Mouse (Mus musculus) B cell, adult (primary cell): ENCODE data around the gene Fndc8. TPM values are rescaled to one million over a fixed set of nuclear protein-coding genes. Genes with fewer than 3 reads are reported as not detected.

Experiments used
- total RNA-seq: library from RNA; stranded (reverse); gene quantifications from 4 replicates; pipeline ENCODE4 v1.2.4, GENCODE M21; 2023; ENCODE audit not compliant: inconsistent age

The Fndc8 gene
- total RNA-seq, result not detected in 4 replicates

DNA sequence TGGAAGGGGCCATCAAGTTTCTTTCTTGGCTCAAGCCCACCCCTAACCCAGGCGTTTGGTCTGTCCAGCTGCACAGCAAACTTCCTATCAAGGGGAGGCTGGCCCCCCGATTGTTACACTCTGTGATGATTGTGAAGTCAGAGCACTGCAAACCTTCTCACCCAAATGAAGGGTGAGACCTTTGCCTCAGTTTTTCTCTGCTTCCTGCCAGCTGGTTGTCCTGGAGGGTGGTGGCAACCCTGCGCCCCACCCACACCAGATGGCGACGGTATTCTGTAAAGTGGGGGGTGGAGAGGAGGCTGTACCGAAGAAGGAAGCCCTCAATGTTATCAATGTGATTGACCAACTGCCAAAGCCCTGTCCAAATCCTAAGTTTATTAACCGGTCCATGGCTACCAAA, at the start of gene Fndc8:
Gene Fndc8, plus strand, starts transcription at position 189 of the 400 bp plus-strand sequence.

DNA sequence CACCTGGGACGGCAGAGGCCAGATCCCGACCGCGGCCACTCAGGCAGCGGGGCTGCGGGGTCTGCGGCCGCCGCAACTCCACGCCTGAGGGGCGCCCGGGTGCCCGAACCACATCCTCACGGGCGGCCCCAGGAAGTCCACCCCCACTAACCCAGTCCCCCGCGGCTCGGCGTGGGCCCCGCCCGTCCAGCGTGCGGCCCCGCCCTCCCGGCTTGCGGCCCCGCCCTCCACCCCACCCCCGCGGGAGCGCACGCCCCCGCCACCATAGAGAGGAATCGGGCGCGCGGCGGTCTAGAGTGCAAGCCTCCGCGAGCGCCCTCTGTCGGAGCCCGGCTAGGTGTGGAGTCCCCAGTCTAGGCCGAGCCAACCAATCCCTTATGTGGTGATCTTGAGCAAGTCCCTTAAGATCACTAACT, 20.9 kb upstream of the Fndc8 start, which contains the start of gene Rffl:
Gene Rffl, minus strand, starts transcription at position 180 of the 416 bp plus-strand sequence.

DNA sequence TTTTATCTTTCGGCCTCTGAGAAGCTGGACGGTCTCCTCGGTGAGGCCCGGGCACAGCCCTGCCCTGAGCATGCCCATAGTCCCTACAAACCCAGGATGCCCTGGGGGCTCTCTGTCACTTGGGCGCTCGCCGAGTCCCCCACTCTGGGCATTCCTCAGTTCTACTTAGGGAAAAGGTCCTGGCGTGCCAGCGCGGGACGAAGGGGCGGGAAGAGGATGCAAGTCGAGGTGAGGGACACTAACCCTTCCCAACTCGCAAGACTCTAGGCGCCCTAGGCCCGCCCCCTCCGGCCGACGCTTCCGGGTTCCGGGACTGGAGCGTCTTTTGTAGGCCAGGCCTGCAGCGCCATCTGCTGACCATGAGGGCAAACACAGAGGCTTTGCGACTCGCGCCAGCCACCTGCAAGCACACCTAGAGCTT, 1.6 kb upstream of the Fndc8 start, which contains the start of gene Rad51d:
Gene Rad51d, minus strand, starts transcription at position 273 of the 421 bp plus-strand sequence.

DNA sequence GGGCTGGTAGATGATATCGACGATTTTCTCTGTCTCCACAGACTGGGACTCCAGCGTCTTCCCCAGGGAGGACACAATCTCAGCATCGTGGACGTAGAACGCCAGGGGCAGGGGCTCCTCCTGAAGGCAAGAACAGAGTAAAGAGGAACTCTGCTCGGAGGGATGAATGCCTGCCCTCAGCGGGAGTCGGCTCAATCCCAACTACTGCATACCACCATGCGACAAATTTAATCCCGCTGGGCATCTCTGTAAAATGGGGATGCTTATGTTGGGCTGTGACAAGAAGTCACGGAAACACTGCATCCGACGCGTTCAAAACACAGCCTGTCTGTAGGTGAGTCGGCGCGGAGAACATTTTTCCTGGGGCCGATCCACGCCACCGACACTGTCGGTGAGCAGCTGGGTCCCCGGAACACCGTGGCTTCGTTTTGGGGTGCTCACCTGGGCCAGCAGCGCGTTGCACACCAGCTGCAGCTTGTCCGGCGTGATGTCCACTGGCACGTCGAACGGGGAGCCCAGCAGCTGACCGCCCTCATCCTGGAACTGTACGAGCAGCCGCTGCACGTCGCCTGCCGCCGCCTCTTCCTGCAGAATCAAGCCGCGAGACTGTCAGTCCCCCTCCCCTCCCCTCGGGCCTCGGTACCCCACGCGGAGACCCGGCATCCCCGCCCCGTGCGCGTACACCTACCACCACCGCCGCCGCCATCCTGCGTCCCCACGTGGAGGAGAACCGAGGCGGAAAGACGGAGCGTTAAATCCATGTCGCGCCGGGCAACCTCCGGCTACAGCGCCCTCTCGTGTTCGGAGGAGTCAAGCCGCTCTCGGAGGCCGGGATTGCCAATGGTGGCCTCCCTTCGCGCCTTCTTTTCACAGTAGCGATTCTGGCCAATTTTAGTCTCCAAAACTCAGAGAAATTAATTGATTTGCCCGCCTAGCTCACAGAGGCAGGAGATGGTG, 16.0 kb downstream of the Fndc8 start, which contains the start of gene Nle1:
Gene Nle1, minus strand, starts transcription at position 761 of the 957 bp plus-strand sequence.

DNA sequence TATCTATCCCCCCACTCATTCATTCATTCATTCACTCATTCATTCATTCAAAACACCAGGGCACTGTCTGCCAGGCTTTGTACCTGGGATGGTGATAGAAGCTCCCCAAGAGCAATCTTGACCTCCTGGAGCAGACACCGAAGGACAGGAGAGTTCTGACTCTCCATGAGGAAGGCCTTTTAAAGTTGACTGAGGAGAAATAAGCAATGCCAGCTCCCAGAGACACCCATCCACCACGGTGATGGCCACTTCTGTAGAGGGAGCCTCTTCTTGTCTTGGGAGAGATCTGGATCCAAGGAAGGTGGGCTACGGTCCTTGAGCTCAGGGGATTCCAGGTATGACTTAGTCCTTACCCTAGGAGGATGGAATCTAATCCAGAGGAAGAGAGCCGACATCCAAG, 18.3 kb downstream of the Fndc8 start, which contains the start of gene Unc45b:
Gene Unc45b, plus strand, starts transcription at position 301 of the 400 bp plus-strand sequence.

Other genes starting within 250 kb of the Fndc8 start
- gene Cct6b, start 127.8 kb upstream of the Fndc8 start, total RNA-seq, result 0.39 TPM in 1 of 4 replicates, not detected in the others
- 39.1 to 42.6 TPM (median 41.3 TPM) in 4 replicates for gene Zfp830, start 127.8 kb upstream of the Fndc8 start, total RNA-seq
- 32.4 to 37.1 TPM (median 33.9 TPM) in 4 replicates for gene Lig3, start 111.0 kb upstream of the Fndc8 start, total RNA-seq
- gene Rffl, start 20.9 kb upstream of the Fndc8 start, total RNA-seq, result 15.3 to 18.5 TPM (median 18.0 TPM) in 4 replicates
- 19.3 to 25.6 TPM (median 21.3 TPM) in 4 replicates for gene Rad51d, start 1.5 kb upstream of the Fndc8 start, total RNA-seq
- 64.6 to 73.7 TPM (median 69.9 TPM) in 4 replicates for gene Nle1, start 16.3 kb downstream of the Fndc8 start, total RNA-seq
- gene Unc45b, start 18.4 kb downstream of the Fndc8 start, total RNA-seq, result not detected in 4 replicates
- gene Slfn5, start 59.2 kb downstream of the Fndc8 start, total RNA-seq, result 15.8 to 31.5 TPM (median 20.0 TPM) in 4 replicates
- gene Slfn9, start 99.7 kb downstream of the Fndc8 start, total RNA-seq, result 17.8 to 28.1 TPM (median 21.1 TPM) in 4 replicates
- 32.8 to 43.5 TPM (median 41.5 TPM) in 4 replicates for gene Slfn8, start 128.7 kb downstream of the Fndc8 start, total RNA-seq
- gene Slfn2, start 173.0 kb downstream of the Fndc8 start, total RNA-seq, result 96.4 to 140 TPM (median 114 TPM) in 4 replicates
- 0.54 to 1.2 TPM (median 0.61 TPM) in 4 replicates for gene Slfn1, start 224.7 kb downstream of the Fndc8 start, total RNA-seq